Mouse (Mus musculus) layer of hippocampus, postnatal 25 days (tissue): ENCODE measurements around the gene En2. TPM values are rescaled to one million over a fixed set of nuclear protein-coding genes. Genes with fewer than 3 reads are reported as not detected.

Source experiments
- total RNA-seq, 2 experiments: library from RNA; stranded (reverse); gene quantifications; 2 replicates each; pipeline ENCODE4 v1.2.3; 2021

Gene En2
- total RNA-seq, 2 experiments from 2014 or later: 0.34 to 0.56 TPM

Other genes with a start within 250 kb of the En2 start
- 10 to 100 TPM; 64.8 to 70.4 TPM for gene Insig1, start 94.3 kb upstream of the En2 start, total RNA-seq
- under 1 TPM; 0.19 to 0.81 TPM for gene Cnpy1, start 80.1 kb downstream of the En2 start, total RNA-seq
- gene Rbm33, start 151.4 kb downstream of the En2 start, total RNA-seq: 10 to 100 TPM; 57.8 to 74.8 TPM